Mouse (Mus musculus): ENCODE data around the gene Dzank1.

Gene Dzank1

DNA sequence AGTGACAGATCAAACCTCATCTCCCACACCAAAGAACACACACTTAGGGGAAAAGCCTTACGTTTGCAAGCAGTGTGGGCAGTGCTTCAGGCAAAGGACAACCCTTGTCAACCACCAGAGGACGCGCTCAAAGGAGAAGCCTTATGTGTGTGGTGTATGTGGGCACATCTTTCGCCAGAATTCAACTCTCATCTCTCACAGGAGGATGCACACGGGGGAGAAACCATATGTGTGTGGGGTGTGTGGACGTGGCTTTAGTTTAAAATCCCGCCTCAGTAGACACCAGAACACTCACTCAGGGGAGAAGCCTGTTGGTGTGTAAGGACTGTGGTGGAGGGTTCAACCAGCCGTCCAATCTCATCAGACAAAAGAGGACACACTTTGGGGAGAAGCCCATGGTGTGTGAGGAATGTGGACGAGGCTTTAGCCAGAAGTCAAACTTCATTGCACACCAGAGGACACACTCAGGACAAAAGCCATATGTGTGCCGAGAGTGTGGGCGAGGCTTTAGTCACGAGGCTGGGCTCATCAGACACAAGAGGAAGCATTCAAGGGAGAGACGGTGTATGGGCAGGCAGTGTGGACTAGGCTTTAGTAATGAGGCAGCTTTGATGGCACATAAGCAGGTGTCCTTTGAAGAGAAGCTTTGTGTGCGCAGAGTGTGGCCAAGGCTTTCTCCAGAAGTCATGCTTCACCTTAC is 61.2 kb downstream of the Dzank1 start:
- in situ Hi-C loops (cut with MseI, MboI): no loop called here

DNA sequence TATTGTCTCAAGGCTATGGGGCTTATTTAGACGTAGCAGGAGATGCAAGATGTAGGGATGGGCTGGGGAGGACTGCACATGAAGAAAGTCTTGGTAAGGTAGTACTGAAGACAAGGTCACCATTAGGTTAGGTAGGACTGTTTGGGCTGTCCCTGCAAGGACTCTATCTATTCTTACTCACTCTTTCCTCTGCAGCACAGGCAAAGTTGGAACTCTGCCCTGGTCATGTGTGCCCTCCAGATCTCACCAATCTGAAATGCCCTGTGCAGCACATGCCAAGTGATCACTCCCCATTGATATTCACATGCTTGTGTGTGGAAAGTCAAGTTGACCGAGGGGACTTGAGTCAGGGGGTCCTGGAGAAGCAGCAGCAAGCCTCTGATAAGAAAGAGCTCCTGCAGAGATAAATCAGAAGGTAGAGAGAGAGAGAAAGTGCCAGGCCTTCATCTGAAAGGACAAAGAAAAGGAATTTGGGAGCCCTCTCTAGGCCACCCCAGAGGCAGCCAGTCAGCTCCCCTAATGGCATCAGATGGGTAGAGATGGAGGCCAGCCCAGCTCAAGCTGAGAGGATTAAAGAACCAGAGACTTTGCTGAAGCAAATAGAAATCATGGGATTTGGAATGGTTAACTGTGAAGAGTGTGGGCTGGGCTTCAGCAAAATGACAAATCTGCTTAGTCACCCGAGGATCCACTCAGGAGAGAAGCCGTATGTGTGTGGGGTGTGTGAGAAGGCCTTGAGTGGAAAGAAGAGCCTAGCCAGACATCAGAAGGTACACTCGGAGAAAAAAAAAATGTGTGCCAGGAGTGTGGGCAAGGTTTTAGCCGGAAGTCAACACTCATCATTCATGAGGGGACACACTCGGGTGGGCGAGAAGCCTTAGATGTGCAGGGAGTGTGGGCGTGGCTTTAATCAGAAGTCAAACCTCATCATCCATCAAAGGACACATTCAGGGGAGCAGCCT is 62.1 kb downstream of the Dzank1 start:
- in situ Hi-C loops (cut with MseI, MboI): no loop called here

DNA sequence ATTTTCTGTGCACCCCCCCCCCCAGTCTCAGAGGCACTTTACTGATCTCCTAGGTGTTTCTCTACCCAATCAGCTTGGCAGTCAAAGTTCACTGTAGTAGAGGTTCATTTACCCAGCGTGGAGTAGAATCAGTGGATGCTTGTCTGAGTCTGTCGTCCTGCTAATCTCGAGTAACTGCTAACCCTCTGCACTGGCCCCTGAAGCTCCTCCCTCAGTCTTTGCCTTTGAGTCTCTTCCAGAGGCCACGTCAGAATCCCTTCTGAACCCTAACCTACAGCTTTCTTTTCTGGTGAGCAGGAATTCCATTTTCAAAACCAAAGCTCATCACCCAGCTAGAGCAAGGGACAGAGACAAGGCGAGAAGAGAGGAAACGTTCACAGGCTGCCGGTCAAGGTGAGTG is 63.0 kb downstream of the Dzank1 start:
- in situ Hi-C loops (cut with MseI, MboI): no loop called here

DNA sequence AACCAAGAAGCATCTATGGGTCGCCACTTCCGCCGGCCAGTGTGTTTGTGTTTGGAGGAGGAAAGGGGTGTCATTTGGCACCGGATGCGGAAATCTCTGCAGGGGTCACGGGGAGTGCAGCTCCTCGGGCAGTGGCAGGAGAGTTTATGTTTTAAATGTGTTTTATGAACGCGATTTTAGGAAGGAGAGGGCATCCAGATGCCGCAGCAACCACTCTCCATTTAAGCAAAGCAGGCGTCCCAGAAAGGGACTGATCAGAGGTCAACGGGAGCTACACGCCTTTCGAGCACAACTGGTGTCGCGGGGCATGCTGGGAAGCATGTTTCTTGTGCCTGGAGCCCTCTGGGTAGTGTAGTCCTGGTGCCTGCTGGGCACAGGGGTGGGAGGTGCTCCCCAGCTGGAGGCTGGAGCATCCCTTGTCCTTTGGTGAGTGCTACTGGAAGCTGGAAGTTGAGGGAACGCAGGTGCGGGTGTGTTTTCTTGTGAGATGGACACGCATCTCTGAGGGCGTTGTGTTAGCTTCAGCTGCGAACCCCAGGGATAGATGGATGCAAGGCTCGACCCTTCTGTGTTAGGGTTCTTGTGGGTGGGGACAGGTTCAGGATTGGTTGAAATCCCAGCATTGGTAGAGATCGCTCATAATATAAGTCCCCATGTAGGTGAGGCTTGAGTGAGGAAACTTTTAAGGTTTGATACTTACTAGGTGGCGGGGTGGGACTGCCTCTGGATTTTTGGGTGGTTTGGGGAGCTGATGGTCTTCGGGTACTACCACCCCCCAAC is 68.0 kb downstream of the Dzank1 start:
- in situ Hi-C loops (cut with MseI, MboI): no loop called here

DNA sequence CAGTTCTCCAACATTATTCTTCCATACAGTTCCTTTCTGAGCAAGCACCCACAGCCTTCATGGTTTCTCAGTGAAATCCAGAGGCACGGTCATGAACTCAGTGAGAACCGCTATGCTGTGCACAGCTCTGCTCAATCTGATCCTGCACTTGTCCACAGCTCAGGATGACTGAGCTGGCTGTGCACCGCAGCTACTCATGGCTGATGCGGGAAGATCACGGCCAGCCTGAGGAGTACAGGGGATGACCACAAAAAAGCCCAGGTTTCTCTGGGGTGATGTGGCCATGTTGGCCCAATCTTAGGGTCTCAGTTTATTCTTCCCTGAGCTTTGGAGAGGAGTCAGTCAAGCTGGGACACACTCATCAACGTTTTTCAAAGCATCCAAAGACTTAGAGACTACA is 68.9 kb downstream of the Dzank1 start:
- in situ Hi-C loops (cut with MseI, MboI): no loop called here

DNA sequence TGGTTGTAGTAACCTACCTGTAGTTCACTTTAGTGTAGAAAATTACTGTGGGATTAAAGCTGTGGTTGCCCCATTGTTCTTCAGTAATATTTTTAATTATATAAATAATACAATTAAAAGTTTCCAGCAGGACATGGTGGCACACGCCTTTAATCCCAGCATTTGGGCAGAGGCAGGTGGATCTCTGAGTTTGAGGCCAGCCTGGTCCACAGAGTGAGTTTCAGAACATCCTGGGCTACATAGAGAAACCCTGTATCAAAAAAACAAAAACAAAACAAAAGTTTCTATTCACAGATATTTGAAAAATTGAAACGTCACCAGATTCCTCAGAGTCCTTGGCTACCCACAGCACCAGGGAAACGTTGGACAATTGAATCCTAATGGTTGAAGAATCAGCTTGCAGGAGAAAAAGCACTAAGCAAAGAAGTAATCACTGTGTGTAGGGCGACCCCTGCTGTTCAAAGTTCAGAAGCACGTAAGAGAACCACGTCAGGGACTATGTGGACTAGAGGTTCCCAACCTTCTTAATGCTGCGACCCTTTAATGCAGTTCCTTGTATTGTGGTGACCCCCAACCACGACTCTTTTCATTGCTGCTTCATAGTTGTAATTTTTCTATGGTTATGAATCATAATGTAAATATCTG is 74.7 kb downstream of the Dzank1 start:
- in situ Hi-C loops (cut with MseI, MboI): loop anchor here in 1 of 2 experiments (5.0 kb wide), 1 partner anchor 100 kb away; no protein-coding TSS in a partner anchor

DNA sequence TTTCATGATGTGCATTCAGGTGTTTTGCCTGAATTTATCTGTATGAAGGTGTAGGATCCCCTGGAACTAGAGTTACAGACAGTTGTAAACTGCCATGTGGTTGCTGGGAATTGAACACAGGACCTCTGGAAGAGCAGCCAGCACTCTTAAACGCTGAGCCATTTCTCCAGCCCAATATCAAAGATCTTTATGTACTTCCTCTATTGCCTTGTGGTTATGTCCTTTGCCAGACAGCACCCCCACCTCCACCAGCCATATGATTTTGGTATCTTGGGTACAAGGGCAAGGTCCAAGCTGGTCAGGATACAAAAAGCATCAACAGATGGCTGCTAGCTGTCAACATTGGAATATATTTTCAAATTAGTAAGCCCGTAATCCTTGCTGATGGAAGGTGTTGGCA is 76.8 kb downstream of the Dzank1 start:
- in situ Hi-C loops (cut with MseI, MboI): loop anchor here in 1 of 2 experiments (5.0 kb wide), 1 partner anchor 98 kb away; no protein-coding TSS in a partner anchor

DNA sequence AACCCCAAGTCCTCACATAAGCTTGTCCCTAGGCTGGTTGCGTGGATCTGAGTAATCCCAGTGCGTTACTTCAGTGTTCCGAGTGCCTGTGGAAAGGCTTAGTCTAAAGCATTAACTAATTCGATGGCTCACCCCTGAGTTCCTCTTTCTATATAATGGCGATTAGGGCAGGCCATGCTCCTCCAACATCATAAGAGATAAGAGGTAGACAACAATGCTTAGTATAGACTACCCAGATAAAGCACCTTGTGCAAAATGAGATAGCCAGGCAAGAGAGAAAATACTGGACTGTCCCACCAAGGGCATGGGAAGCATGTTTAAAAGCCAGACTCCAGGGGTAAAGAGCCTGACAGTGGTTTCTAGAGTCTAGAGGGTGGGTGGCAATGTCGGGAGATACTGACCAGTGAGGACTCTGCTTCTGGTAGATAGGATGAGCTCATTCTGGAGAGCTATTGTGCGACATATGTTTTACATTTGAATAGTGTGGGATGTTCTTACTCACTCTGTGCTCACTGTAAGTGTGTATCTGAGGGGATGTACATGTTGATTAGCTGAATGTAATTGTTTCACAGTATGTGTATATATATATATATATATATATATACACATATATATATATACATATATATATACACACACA is 80.7 kb downstream of the Dzank1 start:
- in situ Hi-C loops (cut with MseI, MboI): loop anchor here in 1 of 2 experiments (10.0 kb wide), 1 partner anchor 92 kb away; no protein-coding TSS in a partner anchor

DNA sequence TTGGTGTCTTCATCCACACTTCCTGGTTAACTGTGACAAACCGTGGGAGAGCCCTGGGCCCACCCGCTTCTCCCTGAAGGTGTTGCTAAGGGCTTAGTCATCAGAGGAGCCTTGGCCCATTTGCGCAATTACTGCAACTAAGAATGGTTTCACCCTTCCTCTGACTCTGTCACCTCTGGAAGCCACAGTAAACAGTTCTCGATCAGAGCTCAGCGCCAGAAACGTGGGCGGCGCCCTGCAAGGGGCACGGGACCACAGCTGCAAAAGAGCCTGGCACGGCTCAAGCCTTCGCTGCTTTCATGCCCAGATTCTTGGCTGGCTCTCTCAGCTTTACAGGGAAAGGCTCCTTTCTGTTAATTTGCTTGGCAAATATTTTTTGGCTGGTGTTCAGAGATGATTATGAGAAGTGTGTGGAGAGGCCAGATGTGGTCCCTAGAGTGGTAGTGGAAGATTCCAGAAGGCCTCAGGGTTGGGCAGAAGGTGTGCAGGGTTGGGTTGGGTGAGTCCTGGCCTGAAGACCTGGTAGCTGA is 85.8 kb downstream of the Dzank1 start:
- in situ Hi-C loops (cut with MseI, MboI): loop anchor here in 1 of 2 experiments (10.0 kb wide), 1 partner anchor 87 kb away; no protein-coding TSS in a partner anchor

DNA sequence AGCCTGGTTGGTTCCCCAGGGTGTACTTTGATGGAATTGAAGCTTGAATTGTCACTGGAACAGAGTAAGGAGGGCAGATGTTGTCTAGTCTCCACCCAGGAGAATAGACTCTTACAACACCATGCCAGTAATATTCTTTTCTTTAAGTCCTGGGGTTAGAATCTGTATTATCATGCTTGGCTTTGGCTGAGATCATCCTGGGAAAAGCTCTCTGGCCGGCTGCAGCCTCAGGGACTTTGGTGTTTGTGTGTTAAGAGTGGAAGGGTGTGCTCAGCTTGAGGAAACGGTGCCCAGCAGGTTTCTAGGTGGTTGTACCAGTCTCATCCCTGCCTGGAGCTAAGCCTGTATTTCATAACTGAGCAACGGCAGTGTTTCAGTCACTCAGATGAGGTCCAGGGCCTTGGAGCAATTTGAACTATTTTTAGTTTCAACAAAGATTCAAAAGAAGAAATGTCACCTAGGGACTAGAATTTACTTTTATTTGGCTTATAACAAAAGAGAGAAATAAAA is 88.0 kb downstream of the Dzank1 start:
- in situ Hi-C loops (cut with MseI, MboI): no loop called here

DNA sequence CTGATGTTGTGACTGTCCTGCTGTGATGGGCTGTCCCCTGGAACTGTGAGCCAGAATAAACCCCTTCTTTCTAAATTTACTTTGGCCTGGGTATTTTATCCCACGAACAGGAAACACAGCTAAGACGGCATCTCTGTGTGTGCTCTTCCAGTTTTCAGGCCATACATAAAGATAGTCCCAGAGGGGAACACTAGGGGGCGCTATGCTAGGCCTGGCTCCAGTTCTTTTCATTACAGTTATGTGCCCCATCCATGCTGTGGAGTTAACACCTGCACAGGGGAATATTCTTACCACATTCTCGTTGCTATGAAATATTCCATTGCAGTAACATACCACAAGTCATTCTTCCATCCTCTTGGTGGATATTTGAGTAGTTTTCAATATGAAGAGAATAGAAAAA is 88.8 kb downstream of the Dzank1 start:
- in situ Hi-C loops (cut with MseI, MboI): no loop called here

DNA sequence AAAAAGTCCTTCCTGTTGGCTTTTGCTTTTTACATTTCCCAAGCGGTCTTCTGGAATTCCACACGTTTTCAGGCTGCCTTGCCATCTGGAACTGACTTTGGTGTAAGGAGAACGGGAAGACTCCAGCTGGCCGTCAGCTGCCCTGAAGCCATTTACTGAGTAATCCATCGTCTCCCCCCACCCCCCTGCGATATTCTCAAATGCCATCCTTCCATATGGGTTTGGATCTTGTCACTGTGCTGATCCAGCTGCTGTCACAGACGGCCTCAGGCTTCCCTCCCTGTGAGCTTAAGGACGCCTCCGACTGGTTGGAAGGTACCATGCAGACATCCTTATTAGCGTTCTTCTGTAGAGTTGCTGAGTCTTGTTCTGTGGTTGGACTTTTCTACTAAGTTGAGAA is 91.5 kb downstream of the Dzank1 start:
- in situ Hi-C loops (cut with MseI, MboI): no loop called here

DNA sequence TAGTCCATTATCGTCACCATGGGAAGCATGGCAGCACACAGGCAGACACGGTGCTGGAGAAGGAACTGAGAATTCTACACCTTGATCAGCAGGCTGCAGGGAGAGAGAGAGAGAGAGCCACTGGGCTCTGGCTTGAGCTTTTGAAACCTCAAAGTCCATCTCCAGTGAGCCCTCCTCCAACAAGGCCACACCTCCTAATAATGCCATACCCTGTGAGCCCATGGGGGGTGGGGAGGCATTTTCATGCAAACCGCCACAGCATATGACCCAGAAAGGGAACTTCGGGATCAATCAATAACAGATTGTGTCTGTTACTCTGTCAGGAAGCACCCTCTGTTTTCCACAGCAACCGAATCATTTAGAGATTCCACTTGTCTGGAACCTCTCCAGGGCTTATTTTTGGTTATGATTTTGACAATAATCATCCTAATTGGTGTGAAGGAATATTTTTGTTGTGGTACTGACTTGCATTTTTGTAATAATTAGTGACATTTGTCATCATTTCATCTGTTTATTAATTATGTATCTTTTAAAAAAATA is 95.9 kb downstream of the Dzank1 start:
- in situ Hi-C loops (cut with MseI, MboI): no loop called here

DNA sequence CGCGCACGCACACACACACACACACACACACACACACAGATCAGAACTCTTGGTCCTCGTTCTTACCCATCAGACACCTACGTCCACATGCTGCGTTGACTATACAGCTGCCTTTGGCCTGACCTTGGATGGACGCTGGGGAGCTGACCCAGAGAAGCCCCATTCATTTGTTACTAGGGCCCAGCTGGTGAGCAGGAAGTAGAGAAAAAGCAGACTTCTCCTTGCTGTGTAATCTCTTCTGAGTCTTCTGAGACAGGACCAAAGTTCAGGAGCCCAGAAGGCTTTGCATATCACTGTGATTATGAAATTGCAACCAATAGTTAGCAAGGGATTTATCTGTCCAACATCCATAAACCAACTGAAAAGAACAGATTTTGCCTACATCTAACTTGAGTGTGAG is 98.0 kb downstream of the Dzank1 start:
- in situ Hi-C loops (cut with MseI, MboI): no loop called here

DNA sequence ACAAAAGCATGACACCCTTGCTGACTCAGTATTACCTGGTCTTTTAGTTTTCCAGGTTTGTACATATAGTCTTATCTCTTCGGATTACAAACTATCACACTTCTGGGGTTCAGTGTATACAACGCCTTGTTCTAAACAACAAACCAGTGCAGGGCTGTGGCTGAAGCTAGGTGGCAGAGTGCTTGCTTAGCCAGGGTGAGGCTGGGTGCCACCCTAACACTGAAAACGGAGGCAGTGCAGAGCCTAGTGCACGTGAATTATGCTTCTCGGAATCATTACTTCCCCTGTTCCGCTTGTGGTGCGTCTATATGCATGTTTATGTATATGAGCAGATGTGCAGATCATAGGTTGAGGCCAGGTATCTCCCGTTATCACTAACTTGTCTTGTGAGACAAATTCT is 98.6 kb downstream of the Dzank1 start:
- in situ Hi-C loops (cut with MseI, MboI): no loop called here

DNA sequence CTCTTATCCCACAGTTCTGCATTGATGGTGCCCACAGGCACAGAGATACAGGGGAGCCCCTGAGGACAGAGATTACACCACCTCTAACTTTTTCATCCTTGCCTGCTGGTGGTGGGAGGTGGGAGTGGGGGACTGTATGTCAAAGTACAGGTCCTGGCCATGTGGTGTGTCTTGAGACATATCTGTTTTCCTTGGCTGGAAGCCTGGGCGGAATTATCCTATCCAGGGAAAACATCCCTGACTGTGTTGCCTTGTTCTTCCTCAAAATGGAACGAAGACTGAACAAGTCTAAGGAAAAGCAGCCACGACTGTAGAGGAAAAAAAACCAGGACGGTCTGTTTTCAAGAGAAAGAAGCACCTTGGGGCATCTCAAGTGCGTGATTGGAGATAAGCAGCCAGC is 99.4 kb downstream of the Dzank1 start:
- in situ Hi-C loops (cut with MseI, MboI): no loop called here

DNA sequence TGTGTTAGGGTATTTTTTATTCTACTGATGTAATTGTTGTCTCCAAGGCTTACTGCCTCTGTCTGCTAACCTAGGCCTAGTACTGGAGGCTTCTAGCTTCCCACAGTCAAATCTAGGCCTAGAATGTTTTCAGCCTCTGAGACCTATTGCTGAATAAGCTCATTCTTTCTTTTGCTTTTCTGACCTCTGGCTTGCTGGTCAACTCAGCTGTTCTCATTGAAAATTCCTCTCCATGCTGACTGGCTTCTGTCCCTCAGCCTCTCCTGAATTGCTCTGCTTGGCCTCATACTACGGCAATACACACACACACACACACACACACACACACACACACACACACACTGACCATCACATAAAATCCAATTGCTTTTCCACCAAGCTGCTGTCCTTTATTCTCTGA is 101.5 kb downstream of the Dzank1 start:
- in situ Hi-C loops (cut with MseI, MboI): no loop called here

DNA sequence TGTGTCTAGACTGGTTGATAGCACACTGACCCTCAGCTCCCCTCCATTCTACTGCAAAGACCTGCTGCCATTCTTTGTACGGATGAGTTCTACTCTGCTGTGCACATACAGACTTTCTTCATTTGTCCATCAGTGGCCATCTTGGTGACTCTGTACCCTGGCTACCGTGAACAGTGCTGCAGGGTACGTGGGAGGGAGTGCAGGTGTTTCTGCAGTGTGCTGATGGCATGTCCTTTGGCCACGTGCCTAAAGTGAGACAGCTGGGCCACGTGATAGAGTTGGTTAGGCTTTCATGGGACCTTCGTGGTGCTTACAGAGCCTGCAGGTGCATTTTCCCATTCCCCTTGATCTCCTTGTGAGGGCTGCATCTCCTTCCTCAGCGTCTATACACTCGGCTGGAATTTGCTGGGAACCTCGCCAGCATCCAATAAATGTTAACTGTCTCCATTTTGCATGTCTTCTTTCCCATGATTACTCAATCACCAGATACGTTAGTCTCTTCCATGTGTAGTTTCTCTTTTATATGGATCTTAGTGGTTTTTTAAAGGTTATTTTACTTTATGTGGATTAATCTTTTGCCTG is 105.0 kb downstream of the Dzank1 start:
- in situ Hi-C loops (cut with MseI, MboI): no loop called here

Data from mouse trophoblast stem cell (cell line).